Mouse (Mus musculus): ENCODE results near the gene Gm3239.
"Not testable (repeated sequence)": the region's sequence is repeated elsewhere in the genome, so short reads cannot be mapped to it uniquely, and the experiment has no call there.

The Gm3239 gene

DNA sequence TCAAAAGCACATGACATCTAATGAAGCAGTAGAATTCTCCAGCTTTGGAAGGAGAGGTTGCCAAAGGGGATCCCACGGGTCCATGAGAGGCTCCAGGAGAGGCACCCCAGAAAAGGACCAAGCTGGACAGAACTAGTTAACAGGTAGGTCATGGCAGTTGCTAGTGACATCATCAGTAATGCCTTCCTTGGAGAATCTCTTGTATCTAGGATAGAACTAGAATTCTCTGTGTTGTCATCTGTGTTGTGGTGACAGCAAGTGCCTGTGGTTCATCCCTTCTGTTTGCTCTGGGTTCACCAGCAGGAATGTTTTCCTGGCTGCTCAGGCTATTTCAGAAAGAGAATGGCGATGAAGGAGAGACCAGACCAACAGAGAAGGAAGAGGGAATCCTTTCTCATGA, at the start of gene Gm3239:
Gene Gm3239 (plus strand): TSS at position 301 of the 400 bp plus-strand sequence.
- not testable (repeated sequence) for DNase-seq (ENCODE audit: low spot score in 2 of 2)

DNA sequence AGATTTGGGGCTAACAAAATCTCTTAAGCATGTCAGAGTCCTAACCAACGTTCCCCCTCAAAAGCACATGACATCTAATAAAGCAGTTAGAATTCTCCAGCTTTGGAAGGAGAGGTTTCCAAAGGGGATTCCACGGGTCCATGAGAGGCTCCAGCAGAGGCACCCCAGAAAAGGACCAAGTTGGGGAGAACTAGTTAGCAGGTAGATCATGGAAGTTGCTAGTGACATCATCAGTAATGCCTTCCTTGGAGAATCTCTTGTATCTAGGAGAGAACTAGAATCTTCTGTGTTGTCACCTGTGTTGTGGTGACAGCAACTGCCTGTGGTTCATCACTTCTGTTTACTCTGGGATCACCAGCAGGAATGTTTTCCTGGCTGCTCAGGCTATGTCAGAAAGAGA, 31.9 kb upstream of the Gm3239 start, which contains the start of gene Gm8159:
Gene Gm8159 (plus strand): TSS at position 301 of the 400 bp plus-strand sequence.
- not testable (repeated sequence) for DNase-seq (ENCODE audit: low spot score in 2 of 2)

DNA sequence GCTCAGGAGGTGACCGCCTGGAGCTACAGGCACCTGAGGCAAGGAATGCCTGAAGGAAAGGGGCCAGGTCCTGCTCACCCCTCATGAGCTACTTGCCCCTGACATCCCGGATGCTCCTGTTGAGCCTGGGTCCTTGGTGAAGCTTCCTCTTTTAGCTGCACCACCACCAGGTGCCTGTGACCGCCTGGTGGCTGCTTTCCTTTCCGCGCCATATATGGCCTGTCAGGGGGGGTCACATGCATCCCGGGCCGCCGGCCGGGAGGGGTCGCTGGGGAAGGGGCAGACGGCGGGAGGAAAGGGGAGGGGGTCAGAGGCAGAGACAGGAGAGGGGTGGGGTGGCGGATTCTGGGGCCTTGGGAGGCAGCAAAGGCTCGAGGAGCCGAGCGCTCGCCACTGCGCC, 14.7 kb upstream of the Gm3239 start:
- DNase-seq (ENCODE audit: low spot score in 2 of 2), result peak in 1 of 2 experiments; percentile 18

DNA sequence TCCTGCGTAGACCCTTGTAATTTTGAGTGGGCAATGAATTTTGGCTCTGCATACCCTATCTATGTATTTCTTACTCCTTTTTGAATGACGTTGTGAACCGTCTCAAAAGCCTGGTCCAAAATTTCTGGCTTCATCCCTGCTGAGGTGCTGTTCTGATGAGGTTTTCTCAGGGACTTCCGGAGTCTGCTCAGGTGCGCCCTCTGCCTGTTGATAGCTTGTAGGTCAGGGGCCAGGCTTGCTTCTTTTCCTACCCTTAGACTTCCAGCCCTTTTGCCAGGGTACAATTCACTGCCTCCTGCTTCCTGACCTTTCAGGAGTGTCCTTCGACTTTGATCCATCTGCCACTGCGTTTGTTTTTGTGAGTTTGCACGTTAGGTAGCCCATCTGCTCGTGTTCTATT, 13.7 kb upstream of the Gm3239 start:
- peak in 1 of 2 experiments; percentile 44 for DNase-seq (ENCODE audit: low spot score in 2 of 2)

DNA sequence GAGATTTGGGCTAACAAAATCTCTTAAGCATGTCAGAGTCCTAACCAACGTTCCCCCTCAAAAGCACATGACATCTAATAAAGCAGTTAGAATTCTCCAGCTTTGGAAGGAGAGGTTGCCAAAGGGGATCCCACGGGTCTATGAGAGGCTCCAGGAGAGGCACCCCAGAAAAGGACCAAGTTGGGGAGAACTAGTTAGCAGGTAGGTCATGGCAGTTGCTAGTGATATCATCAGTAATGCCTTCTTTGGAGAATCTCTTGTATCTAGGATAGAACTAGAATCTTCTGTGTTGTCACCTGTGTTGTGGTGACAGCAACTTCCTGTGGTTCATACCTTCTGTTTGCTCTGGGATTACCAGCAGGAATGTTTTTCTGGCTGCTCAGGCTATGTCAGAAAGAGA, 44.9 kb downstream of the Gm3239 start, which contains the start of gene Gm7876:
Gene Gm7876 (plus strand): TSS at position 301 of the 400 bp plus-strand sequence.
- DNase-seq (ENCODE audit: low spot score in 2 of 2), result not testable (repeated sequence)
